Mouse (Mus musculus) cerebellum, adult (tissue): ENCODE results near the gene Fcgrt.
"Not testable (repeated sequence)": the region's sequence is repeated elsewhere in the genome, so short reads cannot be mapped to it uniquely, and the experiment has no call there.

Experiments used
- ATAC-seq: cut with Nextera tagmentation; 2 replicates; pipeline ENCODE4 v1.9.2; 2017; ENCODE audit warnings: mild to moderate bottlenecking, moderate library complexity, mixed read lengths; ENCODE audit not compliant: insufficient number of reproducible peaks, low FRiP score, low TSS enrichment

Gene Fcgrt

DNA sequence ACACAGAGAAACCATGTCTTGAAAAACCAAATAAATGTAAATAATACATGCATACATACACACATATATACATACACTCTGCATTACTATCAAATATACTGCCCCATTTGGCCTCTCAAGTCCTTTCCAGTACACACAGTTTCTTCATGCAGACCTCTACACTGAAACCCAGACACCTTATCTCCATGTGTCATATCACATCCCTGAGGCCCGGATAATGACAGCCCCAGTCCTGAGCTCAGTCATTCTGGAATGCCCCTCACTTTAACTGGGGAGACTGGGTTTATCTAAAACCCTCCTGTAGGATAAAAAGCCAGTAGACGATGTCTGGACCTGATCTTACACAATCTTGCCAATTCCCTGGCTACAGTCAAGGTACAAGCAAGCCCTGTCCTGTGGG is 9.8 kb upstream of the Fcgrt start:
- no peak for ATAC-seq

DNA sequence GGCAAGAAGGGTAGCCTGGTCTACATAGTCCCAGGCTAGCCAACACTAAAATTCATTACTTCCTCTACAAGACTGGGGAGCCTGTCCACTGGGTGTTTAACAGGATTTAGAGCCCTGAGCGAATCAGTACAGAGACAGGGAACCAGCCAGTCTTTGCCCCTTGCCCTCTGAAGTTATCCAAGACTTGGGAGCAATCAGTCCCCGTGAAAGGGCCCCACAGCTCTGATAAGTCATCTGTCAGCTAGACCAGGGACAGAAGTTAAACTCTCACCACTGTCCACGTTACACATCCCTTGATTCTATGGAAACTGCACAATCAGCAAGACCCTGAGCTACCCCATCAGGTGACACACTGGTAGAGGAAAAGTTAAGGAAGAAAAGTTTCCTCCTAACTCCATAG is 8.9 kb upstream of the Fcgrt start:
- no peak for ATAC-seq

GRCm38 (mm10) chr7:45111940-45112339 is 8.3 kb upstream of the Fcgrt start:
- no peak for ATAC-seq

GRCm38 (mm10) chr7:45110089-45110488 is 6.4 kb upstream of the Fcgrt start:
- ATAC-seq = not testable (repeated sequence)

DNA sequence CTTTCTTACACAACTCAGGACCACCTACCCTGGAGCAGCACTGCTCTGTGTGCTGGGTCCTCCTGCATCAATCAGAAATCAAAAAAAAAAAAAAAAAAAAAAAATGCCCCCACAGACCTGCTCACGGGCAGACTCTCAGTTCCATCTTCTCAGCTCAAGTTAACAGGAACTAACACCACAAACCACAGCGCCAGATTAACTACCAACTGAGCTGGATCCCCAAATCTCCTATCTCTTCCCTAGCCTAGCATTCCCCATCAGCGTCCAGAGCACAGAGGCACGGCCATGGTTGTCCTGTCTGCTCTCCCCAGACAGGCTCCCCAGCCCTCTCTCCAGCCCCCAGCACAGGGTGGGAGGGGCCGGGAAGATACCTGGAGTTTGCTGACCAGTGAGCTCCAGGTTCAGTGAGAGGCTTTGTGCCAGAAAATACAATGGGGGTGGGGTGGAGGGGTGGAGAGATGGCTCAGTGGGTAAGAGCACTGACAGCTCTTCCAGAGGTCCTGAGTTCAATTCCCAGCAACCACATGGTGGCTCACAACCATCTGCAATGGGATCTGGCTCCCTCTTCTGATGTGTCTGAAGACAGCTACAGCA is 3.5 kb upstream of the Fcgrt start:
- ATAC-seq = no peak

GRCm38 (mm10) chr7:45106441-45106840 is 2.8 kb upstream of the Fcgrt start:
- ATAC-seq = no peak

- ATAC-seq = no peak
Measured at GRCm38 (mm10) chr7:45105491-45105890, 1.8 kb upstream of the Fcgrt start.

DNA sequence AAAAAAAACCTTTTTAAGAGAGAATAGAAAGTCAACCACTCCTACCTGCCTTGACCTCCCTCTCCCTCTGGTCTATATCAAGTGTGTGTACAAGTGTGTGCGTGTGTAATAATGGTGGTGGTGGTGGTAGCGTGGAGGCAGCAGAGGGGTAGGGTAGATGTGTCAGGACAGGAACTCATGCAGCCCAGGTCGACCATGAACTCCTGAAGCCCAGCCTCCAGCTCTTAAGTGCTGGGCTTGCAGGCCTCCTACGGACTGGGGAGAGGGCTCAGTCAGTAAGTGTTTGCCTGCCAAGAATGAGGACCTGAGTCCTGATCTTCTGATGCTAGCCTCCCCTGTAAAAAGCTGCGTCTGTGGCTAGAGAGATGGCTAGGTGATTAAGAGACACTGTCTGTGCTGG is 1.3 kb upstream of the Fcgrt start:
- no peak for ATAC-seq

GRCm38 (mm10) chr7:45102940-45103585 is 588 bp downstream of the Fcgrt start:
- no peak for ATAC-seq

GRCm38 (mm10) chr7:45102441-45102840 is 1.2 kb downstream of the Fcgrt start:
- no peak for ATAC-seq

- ATAC-seq = no peak
Measured at GRCm38 (mm10) chr7:45100046-45100445, 3.6 kb downstream of the Fcgrt start.

DNA sequence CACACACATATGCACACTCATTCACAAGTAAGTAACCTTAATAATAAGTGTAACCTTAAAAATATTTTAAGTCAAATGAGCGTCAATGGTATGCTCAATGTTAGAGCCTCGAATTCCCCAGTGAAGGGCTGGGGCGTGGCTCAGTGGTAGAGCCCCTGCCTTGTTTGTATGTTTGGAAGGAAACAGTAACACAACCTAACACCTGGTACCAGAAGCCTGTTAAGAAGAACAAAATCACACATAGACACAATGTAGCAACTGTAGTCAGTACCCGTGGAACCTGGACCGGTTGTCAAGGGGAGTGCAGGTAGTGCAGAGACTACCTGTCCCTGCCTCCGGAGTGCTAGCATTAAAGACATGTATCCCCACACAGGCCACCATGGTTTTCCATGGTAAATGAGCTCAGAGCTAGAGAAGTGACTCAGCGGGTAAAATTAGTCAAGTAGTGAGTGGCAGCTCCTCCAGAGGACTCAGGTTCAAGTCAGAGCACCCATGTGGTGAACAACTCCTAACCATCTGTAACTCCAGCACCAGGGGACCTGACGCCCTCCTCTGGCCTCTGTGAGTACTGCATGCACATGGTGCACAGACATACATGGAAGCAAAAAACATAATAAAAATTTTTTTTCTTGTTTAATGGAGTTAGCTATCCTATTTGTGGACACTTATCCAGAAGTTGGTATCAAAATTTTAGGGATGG is 5.0 kb downstream of the Fcgrt start:
- no peak for ATAC-seq

DNA sequence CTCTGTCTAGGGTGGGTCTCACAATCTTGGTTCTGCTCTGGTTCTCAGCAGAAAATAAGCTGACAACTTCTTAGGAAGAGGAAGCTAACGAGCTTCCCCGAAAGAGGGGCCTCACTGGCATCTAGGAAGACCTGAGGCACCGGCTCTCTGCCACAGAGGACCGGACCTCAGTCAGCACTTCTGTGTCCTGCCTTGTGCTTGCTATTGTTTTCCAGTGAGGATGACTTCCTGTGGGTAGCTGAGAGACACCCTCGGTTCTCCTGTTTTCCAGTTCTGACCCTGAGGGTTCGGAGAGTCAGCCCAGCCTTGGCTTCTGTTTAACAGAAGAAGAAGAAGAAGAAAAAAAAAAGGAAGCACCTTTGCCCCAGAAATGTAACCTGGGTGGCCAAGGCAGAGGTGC is 6.2 kb downstream of the Fcgrt start:
- no peak for ATAC-seq

DNA sequence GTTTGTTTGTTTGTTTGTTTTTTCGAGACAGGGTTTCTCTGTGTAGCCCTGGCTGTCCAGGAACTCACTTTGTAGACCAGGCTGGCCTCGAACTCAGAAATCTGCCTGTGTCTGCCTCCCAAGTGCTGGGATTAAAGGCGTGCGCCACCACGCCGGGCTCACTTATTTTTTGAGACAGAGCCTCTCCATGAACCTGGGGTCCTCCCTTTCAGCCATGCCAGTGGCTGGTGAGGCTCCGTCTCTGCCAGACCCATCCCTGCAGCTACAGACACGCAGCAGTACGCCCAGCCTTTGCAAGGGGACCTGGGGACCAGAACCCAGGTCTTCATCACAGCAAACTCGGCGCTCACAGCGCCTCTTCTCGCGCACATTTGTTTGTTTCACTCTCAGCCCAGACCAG is 7.7 kb downstream of the Fcgrt start:
- not testable (repeated sequence) for ATAC-seq

DNA sequence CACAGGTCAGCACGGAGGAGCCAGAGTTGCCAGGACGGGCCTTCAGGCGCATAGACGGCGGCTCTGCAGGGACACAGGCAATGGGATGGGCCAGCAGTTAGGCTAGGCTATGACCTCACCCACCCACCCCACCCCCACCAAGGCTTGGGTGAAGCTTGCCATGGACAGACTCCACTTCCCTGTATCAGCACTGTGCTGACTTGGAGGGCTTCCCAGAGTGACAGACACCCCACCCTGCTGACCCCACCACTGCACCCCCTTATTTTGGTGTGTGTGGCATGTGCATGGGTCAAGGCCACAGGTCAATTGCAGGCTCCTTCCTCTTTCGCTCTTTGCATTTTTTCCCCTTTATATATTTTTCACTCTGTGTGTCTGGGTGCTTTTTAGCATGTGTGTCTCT is 8.3 kb downstream of the Fcgrt start:
- no peak for ATAC-seq

DNA sequence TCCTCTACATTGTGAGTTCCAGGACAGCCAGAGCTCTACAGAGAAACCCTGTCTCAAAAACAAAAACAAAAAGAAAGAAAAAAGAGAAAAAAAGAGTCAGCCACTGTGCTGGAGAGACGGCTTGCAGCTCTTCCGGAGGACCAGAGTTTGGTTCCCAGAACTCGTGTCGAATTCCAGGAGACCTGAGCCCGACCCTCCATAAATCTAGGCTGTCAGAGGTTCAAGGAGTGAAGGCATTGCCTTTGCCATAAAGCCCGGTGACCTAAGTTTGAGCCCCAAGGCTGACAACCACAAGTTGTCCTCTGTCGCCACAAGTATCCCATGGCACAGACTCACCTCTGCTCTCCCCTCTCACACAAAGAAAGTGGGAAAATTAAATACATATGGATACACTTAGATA is 9.5 kb downstream of the Fcgrt start:
- no peak for ATAC-seq

GRCm38 (mm10) chr7:45093516-45093905 is 10.1 kb downstream of the Fcgrt start:
- no peak for ATAC-seq

- no peak for ATAC-seq
Measured at GRCm38 (mm10) chr7:45092828-45093515, 10.7 kb downstream of the Fcgrt start.

DNA sequence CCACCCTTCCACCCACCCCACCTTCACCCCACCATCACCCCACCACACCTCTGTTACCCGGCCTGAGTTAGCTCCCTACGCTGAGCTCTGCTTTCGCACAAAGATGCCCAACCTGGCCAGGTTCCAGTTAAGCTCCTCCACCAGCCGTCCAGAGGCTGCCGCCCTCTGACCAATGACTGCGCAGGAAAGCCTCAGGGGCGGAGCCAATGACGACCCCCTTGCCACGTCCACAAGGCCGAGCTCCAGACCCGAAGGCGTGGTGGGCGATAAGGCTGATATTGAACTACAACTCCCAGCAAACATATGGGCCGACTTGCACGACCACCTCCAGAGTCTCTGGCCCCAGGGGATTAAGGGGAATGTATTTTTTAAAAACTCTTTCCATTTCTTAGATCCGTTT is 11.6 kb downstream of the Fcgrt start, which contains the start of gene Rcn3:
Gene Rcn3, minus strand, starts transcription at position 174 of the 400 bp plus-strand sequence.
- no peak for ATAC-seq

DNA sequence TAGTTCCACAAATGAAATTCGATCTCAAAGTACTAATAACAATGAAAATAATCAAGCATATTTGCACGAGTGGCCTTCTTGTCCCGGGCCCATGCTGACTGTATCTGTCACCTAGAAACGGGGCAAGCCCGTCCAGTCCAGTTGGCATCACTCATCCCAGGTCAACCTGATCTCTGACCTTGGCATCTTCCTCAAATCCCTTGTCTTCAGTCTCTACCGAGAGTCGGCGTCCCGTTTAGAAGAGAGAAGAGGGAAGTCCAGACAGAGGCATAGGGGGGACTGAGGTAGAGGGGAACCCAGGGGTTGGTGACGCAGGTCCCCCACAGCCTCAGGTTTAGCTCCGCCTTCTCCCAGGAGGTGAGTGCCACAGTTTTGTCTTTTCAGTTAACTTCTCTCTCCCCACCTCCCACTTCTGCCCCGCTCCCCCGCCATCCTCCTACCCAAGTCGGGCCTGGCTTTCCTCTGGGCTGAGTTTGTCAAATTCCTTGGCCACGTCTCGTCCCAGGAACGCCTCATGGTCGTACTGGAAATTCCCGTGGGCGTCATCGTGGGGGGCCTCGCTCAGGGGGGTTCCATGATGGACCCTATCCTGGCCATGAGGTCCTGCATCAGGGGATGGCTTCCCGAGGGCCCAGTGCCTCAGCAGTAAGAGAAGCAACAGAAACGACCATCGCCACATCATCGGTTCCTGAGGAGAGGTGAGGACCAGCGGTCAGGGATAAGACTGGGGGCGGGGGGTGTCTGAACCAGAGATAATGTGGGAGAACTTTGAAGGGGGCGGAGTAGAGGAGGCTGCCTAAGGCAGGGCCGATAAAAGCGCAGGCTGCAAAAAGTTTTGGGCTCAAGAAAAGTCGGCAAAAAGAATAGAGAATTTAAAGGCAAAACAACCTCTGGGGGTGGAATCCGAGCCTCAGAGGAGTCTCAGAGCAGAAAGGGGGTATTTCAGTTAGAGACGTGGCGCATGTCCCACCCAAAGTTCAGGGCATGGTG is 12.4 kb downstream of the Fcgrt start:
- ATAC-seq = no peak
